Mouse (Mus musculus) left cerebral cortex, adult 18-20 months (tissue): ENCODE data around the gene Ackr3. TPM values are rescaled to one million over a fixed set of nuclear protein-coding genes. Genes with fewer than 3 reads are reported as not detected.

Experiments
- DNase-seq, 2 experiments: peaks; one replicate each; pipeline ENCODE4 v3.0.0; 2021 to 2022; ENCODE audit warnings: low spot score in 2 of 2, mixed read lengths in 1 of 2
- total RNA-seq, 2 experiments: library from RNA; stranded (reverse); gene quantifications; 2 replicates each; pipeline ENCODE4 v1.2.3; 2021

The Ackr3 gene
- total RNA-seq, 2 experiments from 2014 or later, result 7.2 to 7.8 TPM

DNA sequence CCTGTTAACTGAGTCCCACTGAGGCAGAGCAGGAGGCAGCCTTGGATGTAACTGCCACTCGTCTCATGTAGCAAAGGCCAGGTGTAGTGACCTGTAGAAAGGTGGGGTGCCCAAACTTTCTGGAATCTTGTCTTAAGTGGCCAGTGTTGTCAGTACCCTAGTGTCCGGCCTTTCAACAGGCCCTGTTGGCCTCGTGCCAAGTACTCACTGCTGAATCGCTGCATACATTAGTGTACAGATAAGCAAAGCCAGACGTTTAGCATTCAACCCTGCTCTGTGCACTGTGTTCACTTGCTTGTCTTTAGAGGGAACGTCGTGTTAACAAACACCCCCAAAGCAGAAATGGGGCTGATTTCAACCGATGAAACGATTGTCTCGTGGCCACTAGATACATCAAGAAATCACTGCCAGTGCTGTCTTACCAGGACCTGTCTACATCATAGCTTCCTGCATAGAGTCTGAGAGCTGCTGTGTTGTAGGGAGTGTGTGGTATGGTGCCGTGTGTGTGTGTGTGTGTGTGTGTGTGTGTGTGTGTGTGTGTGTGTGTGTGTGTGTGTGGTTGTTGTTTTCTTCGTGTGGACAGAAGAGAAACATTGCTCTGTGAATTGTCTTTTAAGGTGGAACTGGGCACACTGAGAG lies 24.0 kb downstream of the Ackr3 start:
- no peak for DNase-seq

- no peak for DNase-seq
Observed at GRCm38 (mm10) chr1:90228323-90228697, 24.5 kb downstream of the Ackr3 start.

GRCm38 (mm10) chr1:90230611-90231010 lies 26.8 kb downstream of the Ackr3 start:
- no peak for DNase-seq

DNA sequence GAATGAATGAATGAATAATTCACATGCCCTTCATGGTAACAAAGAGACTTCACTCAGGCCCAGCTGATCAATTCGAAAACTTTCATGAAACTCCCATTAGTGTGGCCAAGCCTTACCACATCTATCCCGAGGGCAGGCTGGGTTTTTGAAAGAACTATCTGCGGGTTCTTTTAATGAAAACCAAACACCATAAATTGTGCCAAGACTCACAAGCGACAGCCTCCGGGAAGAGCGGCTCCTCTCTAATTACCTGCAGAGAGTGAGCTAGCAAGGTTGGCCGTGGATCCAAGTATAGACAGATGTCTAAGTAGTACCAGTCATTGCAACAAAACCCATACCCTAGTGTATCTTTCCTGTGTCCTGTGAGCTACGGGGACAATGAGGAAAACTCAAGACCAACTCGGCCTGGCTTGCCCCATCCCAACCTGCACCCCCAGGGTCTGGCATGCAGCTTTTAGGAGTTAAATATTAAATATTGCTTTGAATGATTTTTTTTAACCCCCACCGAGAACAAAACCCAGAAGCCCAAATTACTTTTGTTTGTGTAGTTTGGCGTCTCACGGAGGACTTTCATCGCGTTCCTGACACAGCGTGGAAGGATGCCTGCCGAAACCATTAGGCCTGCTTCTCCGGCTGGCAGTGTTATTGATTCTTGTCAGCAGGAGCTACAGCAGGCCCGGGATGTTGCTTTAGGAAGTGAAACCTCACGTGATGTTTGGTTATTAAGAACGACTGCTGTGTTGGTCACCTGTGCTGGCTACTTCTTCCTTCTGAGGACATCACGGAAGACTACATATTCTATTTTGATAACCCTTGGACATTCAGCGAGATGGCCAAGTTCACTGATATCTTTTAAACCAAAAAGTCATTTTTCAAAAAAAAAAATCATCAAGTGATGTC lies 28.1 kb downstream of the Ackr3 start:
- no peak for DNase-seq

GRCm38 (mm10) chr1:90232491-90232885 lies 28.7 kb downstream of the Ackr3 start:
- no peak for DNase-seq

DNA sequence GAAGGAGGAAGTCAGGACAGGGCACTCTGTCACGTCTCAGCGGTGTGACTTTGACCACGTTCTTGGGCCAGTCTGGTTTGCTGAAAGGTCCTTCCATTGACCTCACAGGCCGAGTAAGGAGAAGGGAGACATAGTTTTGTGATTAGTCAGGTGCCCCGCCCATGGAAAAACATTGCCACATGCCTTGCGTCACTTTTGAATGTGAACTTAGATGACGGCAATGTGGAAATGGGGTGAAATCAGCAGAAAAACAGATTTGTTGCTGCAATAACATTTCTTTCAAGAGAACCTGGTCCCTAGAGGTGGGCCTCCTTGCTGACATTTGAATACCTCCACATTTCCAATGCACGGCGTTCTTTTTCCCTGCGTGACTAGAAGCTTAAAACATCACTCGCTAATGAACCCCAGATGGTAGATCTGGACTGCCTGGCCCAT lies 30.9 kb downstream of the Ackr3 start:
- DNase-seq, result no peak

- no peak for DNase-seq
Observed at GRCm38 (mm10) chr1:90236640-90237039, 32.9 kb downstream of the Ackr3 start.

DNA sequence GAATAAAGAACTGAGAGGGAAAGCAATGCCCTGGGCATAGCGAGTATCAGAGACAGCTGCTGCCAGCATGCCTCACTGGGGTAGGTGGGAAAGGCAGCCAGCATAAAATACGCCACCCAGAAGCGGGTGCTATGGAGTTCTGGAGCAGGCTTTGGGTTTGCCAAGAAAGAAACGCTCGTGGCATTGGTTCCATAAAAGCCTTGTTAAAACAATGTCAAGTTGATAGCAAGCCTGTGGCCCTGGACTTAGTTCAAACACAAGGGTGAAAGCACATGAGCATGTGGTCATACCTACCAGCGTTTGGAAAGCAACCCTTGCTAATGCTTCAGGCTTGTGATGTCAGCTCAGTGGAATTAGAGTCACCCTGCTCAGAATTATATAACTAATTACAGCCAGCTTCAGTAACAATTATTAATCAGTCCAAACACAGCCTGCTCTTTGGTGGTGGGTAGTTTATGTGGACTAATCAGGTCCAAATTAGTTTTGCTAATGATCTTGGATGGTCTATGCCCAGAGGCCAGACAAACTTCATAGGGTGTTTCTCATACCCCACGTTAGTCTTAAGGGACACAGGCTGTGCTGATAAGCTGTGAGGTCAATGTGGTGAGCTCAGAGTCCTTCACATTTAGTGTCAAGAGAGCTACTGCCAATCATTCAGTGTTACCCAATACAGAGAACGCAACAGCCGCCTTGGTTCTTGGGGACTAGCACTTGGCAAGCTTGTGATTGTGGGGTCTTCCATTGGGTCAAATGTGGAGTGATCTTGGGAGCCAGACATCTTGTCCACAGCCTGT lies 34.5 kb downstream of the Ackr3 start:
- no peak for DNase-seq

DNA sequence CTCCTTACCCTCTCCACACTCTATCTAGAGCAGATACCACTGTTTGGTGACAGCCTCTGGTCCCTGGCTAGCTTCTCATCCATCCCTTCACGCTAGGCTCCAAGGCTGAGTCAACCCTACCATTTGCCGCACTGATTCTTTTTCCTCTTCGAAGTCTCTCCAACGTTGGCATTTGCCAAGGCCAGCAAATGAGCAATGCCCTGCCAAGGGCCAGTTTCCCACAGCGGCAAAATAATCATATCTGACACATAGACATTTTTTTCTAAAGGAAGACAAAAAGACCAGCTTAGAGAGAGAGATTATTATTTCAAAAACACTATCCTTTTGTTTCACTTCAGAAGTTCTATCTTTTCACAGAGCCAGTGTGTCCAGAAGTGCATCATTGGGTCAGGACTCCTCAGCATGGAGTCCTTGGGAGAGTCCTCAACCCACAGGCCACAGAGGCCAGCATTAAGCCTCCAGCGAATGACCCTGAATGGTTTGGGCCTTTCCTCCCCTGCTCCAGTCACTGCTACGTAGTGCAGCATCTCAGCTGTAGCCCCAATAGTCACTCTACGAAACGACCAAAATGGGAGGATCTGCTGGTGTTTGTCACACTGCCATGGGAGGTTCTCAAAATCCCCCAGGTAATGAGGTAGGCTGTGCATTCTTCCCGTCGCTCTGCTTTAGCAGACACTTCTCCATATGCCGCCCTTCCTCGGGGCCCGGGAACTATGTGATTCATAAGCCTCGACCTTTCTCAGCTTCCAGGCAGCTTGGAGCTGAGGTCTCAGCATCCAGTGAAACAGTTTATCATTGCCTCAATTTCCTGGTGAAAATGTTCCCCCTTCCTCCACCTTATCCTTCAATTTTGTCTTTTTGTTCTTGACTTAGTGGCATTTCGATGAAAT lies 35.8 kb downstream of the Ackr3 start:
- DNase-seq, result no peak

GRCm38 (mm10) chr1:90240287-90240686 lies 36.5 kb downstream of the Ackr3 start:
- DNase-seq, result no peak

- DNase-seq, result no peak
Observed at GRCm38 (mm10) chr1:90242444-90242989, 38.7 kb downstream of the Ackr3 start.

- no peak for DNase-seq
Observed at GRCm38 (mm10) chr1:90244537-90244936, 40.8 kb downstream of the Ackr3 start.

GRCm38 (mm10) chr1:90245533-90245932 lies 41.8 kb downstream of the Ackr3 start:
- no peak for DNase-seq

DNA sequence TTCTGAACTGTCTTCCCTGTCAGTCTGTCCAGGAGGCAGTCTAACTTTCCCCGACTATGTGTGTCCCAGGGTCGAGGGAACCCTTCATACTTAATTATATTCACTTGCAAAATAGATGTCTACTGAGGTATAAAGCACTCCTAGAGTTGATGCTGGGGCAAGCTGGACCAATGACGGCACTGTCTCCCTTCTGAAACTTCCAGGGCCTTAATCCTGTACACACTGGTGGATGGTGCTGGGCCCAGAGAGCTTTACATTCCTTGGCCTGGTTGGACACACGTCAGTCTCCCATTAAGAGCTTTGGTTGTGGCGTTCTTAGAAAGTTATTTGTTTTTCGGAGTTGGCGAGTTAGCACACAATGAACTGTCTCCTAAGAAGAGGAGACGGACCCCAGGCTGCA lies 42.3 kb downstream of the Ackr3 start:
- DNase-seq, result no peak

DNA sequence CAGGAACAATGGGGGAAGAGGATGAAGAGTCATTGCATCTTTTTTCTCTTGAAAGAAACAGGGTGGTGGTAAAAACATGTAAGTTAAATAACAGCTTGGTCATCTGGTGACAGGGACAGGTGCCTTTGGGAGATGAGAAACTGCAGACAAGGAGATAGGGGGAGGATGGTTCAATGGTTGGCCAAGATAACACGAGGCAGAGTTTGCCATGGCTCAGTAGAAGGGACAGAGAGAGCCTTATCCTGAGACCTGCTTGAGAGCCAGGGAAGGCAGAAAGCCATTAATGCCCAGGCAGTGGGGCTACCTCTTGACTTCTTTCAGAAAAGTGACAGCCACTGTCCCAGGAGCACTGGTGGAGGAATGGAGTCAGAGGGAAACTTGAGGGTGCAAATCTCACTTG lies 43.0 kb downstream of the Ackr3 start:
- no peak for DNase-seq

DNA sequence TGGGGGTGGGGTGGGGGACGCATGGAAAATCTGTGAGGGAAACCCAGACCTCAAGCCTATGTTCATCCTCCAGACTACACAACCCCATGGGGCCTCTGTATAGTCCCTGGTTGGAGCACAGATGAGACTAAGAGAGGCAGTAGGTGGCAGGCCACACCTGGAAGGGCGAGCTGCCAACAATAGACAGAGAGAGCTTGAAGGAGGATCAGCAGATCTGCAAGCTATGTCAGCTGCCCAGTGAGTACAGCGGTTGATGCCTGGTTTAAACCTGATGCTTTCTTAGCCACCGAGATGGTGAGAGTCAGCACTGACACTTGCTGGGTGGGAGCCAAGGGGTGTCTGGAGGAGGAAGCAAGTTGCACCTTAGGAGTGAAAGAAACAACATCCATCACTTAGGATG lies 43.5 kb downstream of the Ackr3 start:
- no peak for DNase-seq

DNA sequence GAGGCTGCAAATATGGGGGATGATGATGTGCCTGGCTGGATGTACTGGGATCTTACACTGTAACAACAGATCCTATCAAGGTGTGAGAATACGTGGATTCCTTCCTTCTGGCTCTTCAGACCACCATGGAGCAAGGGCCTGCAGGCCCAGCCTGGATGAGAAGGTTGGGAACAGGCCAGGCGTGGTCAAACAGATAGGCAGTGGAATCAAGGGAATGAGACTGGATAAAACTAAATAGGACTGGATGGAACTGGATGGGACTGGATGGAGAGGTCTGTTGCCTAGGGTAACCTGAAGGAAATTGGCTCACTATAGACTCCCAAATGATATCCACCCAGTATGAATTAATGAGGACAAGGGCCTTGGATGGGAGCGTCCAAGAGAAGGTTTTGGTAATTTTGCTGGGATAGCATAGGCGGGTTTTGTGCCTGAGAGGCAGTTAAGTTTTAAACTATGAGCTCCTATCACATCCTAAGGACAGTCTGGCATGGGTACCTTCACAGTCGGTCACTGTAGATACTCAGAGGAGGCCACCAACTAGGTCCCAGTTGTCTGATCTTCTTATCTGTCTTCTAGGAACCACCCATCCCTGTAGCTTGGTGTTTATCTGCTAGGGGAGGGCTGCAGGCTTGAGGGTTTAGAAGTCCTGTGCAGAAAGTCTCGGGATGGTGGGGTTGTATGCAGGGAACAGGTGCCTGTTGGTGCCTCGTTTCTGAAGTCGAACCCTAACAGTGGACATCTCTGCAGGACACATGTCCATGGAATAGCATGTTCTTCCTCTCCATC lies 44.2 kb downstream of the Ackr3 start:
- no peak for DNase-seq

GRCm38 (mm10) chr1:90248966-90249735 lies 45.4 kb downstream of the Ackr3 start:
- DNase-seq, result no peak

GRCm38 (mm10) chr1:90250419-90250818 lies 46.6 kb downstream of the Ackr3 start:
- no peak for DNase-seq
